Mouse (Mus musculus) heart, adult 2 months (tissue): Measurements from ENCODE around the gene Nhlh2. TPM values are rescaled to one million over a fixed set of nuclear protein-coding genes. Genes with fewer than 3 reads are reported as not detected.
A peak's percentile ranks its signal among the peaks of the same experiment; 100 is the strongest.

Experiments
- DNase-seq, 2 experiments: peaks; one replicate each; pipeline ENCODE4 v3.0.0; 2021
- H3K27ac ChIP-seq: fragments of 200-600 bp; 2 replicates; pipeline ENCODE4 v1.8.1; 2022
- H3K27me3 ChIP-seq: fragments of 200-500 bp; 2 replicates; pipeline ENCODE4 v1.6.1; 2012; ENCODE audit warnings: mild to moderate bottlenecking, low read length, inconsistent platforms, mixed read lengths; ENCODE audit not compliant: control insufficient read depth, insufficient read depth
- H3K36me3 ChIP-seq: fragments of 200-500 bp; 2 replicates; pipeline ENCODE4 v1.6.1; 2012; ENCODE audit warnings: low read length, inconsistent platforms; ENCODE audit not compliant: control insufficient read depth, insufficient read depth
- H3K4me1 ChIP-seq: fragments of 200-500 bp; 2 replicates; pipeline ENCODE4 v1.6.1; 2011; ENCODE audit warnings: low read length; ENCODE audit not compliant: control insufficient read depth, insufficient read depth
- H3K4me3 ChIP-seq: fragments of 200-600 bp; 2 replicates; pipeline ENCODE4 v1.8.1; 2022
- H3K79me2 ChIP-seq: fragments of 200-500 bp; replicated peaks from 2 replicates; pipeline ENCODE4 v1.6.1; 2012; ENCODE audit warnings: mild to moderate bottlenecking, inconsistent platforms, low read length, moderate library complexity, mixed read lengths; ENCODE audit not compliant: control insufficient read depth, insufficient read depth
- H3K9ac ChIP-seq: fragments of 200-500 bp; 2 replicates; pipeline ENCODE4 v1.6.1; 2012; ENCODE audit warnings: low read depth, mild to moderate bottlenecking, control low read depth, inconsistent platforms, low read length, mixed read lengths
- CTCF ChIP-seq: fragments of 200-600 bp; IDR thresholded peaks from 2 replicates; pipeline ENCODE4 v1.8.1; 2022; ENCODE audit warnings: antibody characterized with exemption, mild to moderate bottlenecking, moderate library complexity
- EP300 ChIP-seq: fragments of 200-500 bp; IDR thresholded peaks from 2 replicates; pipeline ENCODE4 v1.6.1; 2011; ENCODE audit warnings: low read depth, low read length, control low read depth; ENCODE audit not compliant: insufficient read depth
- POLR2A ChIP-seq: fragments of 200-500 bp; IDR thresholded peaks from 2 replicates; pipeline ENCODE4 v1.6.1; 2011; ENCODE audit warnings: mild to moderate bottlenecking, low read depth, low read length, control low read depth; ENCODE audit not compliant: insufficient read depth
- WGBS: fragments of 180-500 bp; shearing (Covaris S2); methylation state at CpG from one replicate; pipeline ENCODE4 v1.1.7; 2018; 5-methylcytosine and 5-hydroxymethylcytosine counted together
- intact Hi-C: fragments of 180-260 bp; cut with DNase I; formaldehyde crosslinking; loops from one replicate; pipeline ENCODE4 v1.15.1; 2025
- polyA plus RNA-seq: library from polyadenylated mRNA; depleted of rRNA; stranded (reverse); fragments of >200 nt; gene quantifications from 2 replicates; pipeline ENCODE4 v1.2.3, GENCODE M21; 2012
- total RNA-seq, 2 experiments: library from RNA; stranded (reverse); gene quantifications; 2 replicates each; pipeline ENCODE4 v1.2.3; 2021

Gene Nhlh2
- total and polyA plus RNA-seq, 3 experiments = not detected

- Histone ChIP-seq H3K9ac (no peak overlapping the region), H3K27ac (no peak overlapping the region), H3K36me3 (no peaks in the 10 kb centered on the region), H3K79me2 (no peaks in the 10 kb centered on the region), H3K4me1 (no peaks in the 10 kb centered on the region), H3K27me3 (peaks cover 5% of the 10 kb centered on the region; the same call in 1 of the 2 replicates), H3K4me3 (no peak overlapping the region)
- TF ChIP-seq POLR2A = no peak
- TF ChIP-seq CTCF = no peak
- TF ChIP-seq EP300 = no peak
- no peak for DNase-seq
- WGBS = 31% methylated on average over 2 of the region's 2 CpGs
- intact Hi-C loops = no loop called here
Measured at GRCm38 (mm10) chr3:102022721-102023120, 12.8 kb downstream of the Nhlh2 start.

- no peak for DNase-seq
- no peak for TF ChIP-seq CTCF
- TF ChIP-seq EP300 = no peak
- TF ChIP-seq POLR2A = no peak
- H3K4me1 ChIP-seq = no peaks in the 10 kb centered on the region
- 4% methylated on average over 29 of the region's 31 CpGs for WGBS
- H3K79me2 ChIP-seq = no peaks in the 10 kb centered on the region
- no peak overlapping the region for H3K4me3 ChIP-seq
- H3K27me3 ChIP-seq = peaks cover 5% of the 10 kb centered on the region; the same call in 1 of the 2 replicates
- H3K27ac ChIP-seq = no peak overlapping the region
- H3K36me3 ChIP-seq = no peaks in the 10 kb centered on the region
- intact Hi-C loops = no loop called here
- no peak overlapping the region for H3K9ac ChIP-seq
Measured at GRCm38 (mm10) chr3:102023337-102023736, 13.5 kb downstream of the Nhlh2 start.

- intact Hi-C loops = no loop called here
- Histone ChIP-seq H3K4me1 (no peaks in the 10 kb centered on the region), H3K9ac (no peak overlapping the region), H3K79me2 (no peaks in the 10 kb centered on the region), H3K27me3 (peaks cover 5% of the 10 kb centered on the region; the same call in 1 of the 2 replicates), H3K36me3 (no peaks in the 10 kb centered on the region), H3K27ac (no peak overlapping the region), H3K4me3 (no peak overlapping the region)
- WGBS = 34% methylated on average over 5 of the region's 5 CpGs
- no peak for TF ChIP-seq POLR2A
- TF ChIP-seq EP300 = no peak
- TF ChIP-seq CTCF = no peak
- DNase-seq = no peak
Measured at GRCm38 (mm10) chr3:102023829-102024228, 14.0 kb downstream of the Nhlh2 start.

- 55% methylated on average over 9 of the region's 9 CpGs for WGBS
- Histone ChIP-seq H3K27me3 (peaks cover 5% of the 10 kb centered on the region; the same call in 1 of the 2 replicates), H3K4me1 (no peaks in the 10 kb centered on the region), H3K4me3 (no peak overlapping the region), H3K9ac (no peak overlapping the region), H3K27ac (no peak overlapping the region), H3K36me3 (no peaks in the 10 kb centered on the region), H3K79me2 (no peaks in the 10 kb centered on the region)
- intact Hi-C loops = no loop called here
- no peak for TF ChIP-seq CTCF
- TF ChIP-seq POLR2A = no peak
- no peak for TF ChIP-seq EP300
- DNase-seq = no peak
Measured at GRCm38 (mm10) chr3:102024981-102025451, 15.1 kb downstream of the Nhlh2 start.

- Histone ChIP-seq H3K27me3 (peaks cover 5% of the 10 kb centered on the region; the same call in 1 of the 2 replicates), H3K79me2 (no peaks in the 10 kb centered on the region), H3K4me3 (no peak overlapping the region), H3K27ac (no peak overlapping the region), H3K9ac (no peak overlapping the region), H3K4me1 (no peaks in the 10 kb centered on the region), H3K36me3 (no peaks in the 10 kb centered on the region)
- WGBS = 81% methylated on average over 5 of the region's 5 CpGs
- TF ChIP-seq POLR2A = no peak
- no peak for TF ChIP-seq CTCF
- TF ChIP-seq EP300 = no peak
- DNase-seq = no peak
- intact Hi-C loops = no loop called here
Measured at GRCm38 (mm10) chr3:102025659-102026058, 15.8 kb downstream of the Nhlh2 start.

GRCm38 (mm10) chr3:102027880-102028279, 18.0 kb downstream of the Nhlh2 start:
- H3K36me3 ChIP-seq = no peaks in the 10 kb centered on the region
- no peaks in the 10 kb centered on the region for H3K79me2 ChIP-seq
- WGBS = 66% methylated on average over 6 of the region's 6 CpGs
- H3K27ac ChIP-seq = no peak overlapping the region
- no peak overlapping the region for H3K9ac ChIP-seq
- intact Hi-C loops = no loop called here
- H3K4me1 ChIP-seq = no peaks in the 10 kb centered on the region
- no peak for DNase-seq
- TF ChIP-seq CTCF (peak; percentile 63), EP300 (no peak)
- H3K4me3 ChIP-seq = no peak overlapping the region
- peaks cover 5% of the 10 kb centered on the region; the same call in 1 of the 2 replicates for H3K27me3 ChIP-seq
